Mouse (Mus musculus) heart, postnatal 0 days (tissue): ENCODE data around the gene Ninj1. TPM values are rescaled to one million over a fixed set of nuclear protein-coding genes. Genes with fewer than 3 reads are reported as not detected.
A peak's percentile ranks its signal among the peaks of the same experiment; 100 is the strongest.

Experiments used
- ATAC-seq: fragments of 200-750 bp; cut with Nextera tagmentation; 2 replicates; pipeline ENCODE4 v1.8.0; 2017; ENCODE audit warnings: low read depth, moderate number of reproducible peaks, moderate library complexity; ENCODE audit not compliant: insufficient read depth
- DNase-seq: peaks from one replicate; pipeline ENCODE4 v3.0.0-alpha.2; 2016; ENCODE audit warnings: low spot score
- H3K27ac ChIP-seq: fragments of 300-500 bp; sonication (generic); 2 replicates; pipeline ENCODE4 v1.5.1; 2014; ENCODE audit warnings: low read depth, mild to moderate bottlenecking
- H3K27me3 ChIP-seq: fragments of 300-500 bp; sonication (generic); 2 replicates; pipeline ENCODE4 v1.6.1; 2014; ENCODE audit warnings: low read length, mixed read lengths; ENCODE audit not compliant: control insufficient read depth, insufficient read depth
- H3K36me3 ChIP-seq: fragments of 300-500 bp; sonication (generic); replicated peaks from 2 replicates; pipeline ENCODE4 v1.6.1; 2014; ENCODE audit warnings: low read length, mixed read lengths; ENCODE audit not compliant: control insufficient read depth, insufficient read depth
- H3K4me1 ChIP-seq: fragments of 300-500 bp; sonication (generic); 2 replicates; pipeline ENCODE4 v1.6.1; 2014; ENCODE audit warnings: antibody characterized with exemption; ENCODE audit not compliant: control insufficient read depth, insufficient read depth
- H3K4me2 ChIP-seq: fragments of 300-500 bp; sonication (generic); 2 replicates; pipeline ENCODE4 v1.6.1; 2014; ENCODE audit warnings: low read depth, mild to moderate bottlenecking, low read length, moderate library complexity
- H3K4me3 ChIP-seq: fragments of 300-500 bp; sonication (generic); 2 replicates; pipeline ENCODE4 v1.5.1; 2014; ENCODE audit warnings: low read depth, low read length
- H3K9ac ChIP-seq: fragments of 300-500 bp; sonication (generic); replicated peaks from 2 replicates; pipeline ENCODE4 v1.6.1; 2014; ENCODE audit warnings: low read depth, low read length, mixed read lengths
- H3K9me3 ChIP-seq: fragments of 300-500 bp; sonication (generic); replicated peaks from 2 replicates; pipeline ENCODE4 v1.6.1; 2016; ENCODE audit warnings: low read length; ENCODE audit not compliant: control insufficient read depth
- CTCF ChIP-seq: IDR thresholded peaks from 2 replicates; pipeline ENCODE4 v1.5.1; 2016; ENCODE audit warnings: antibody characterized with exemption, control low read depth, low read depth
- EP300 ChIP-seq: IDR thresholded peaks from 2 replicates; pipeline ENCODE4 v1.6.1; 2016; ENCODE audit warnings: antibody characterized with exemption, low read depth
- WGBS: fragments of 180-500 bp; shearing (Covaris S2); extraction: QIAGEN DNeasy Blood & Tissue Kit; methylation state at CpG from one replicate; pipeline ENCODE4 v1.1.7; 2014; 5-methylcytosine and 5-hydroxymethylcytosine counted together
- polyA plus RNA-seq: library from polyadenylated mRNA; unstranded; fragments of >200 nt; fragmentation: Nextera tagmentation; extraction: Ambion mirVana; gene quantifications from 2 replicates; pipeline ENCODE4 v1.2.1, GENCODE M21; 2015
- total RNA-seq: library from RNA; depleted of rRNA; stranded (reverse); fragments of >200 nt; gene quantifications from 2 replicates; pipeline ENCODE4 v1.2.3, GENCODE M21; 2014; ENCODE audit warnings: low replicate concordance

Ninj1 gene
- total and polyA plus RNA-seq, 2 experiments from 2014 or later = 75.3 to 97.2 TPM

- H3K4me1 ChIP-seq = peaks cover 26% of the 10 kb centered on the region
- ATAC-seq (no peak; the same call in 1 of the 2 replicates), DNase-seq (peak; percentile 8)
- TF ChIP-seq EP300 (no peak), CTCF (no peak)
- H3K36me3 ChIP-seq = no peaks in the 10 kb centered on the region
- H3K9ac ChIP-seq = no peak overlapping the region
- no peak overlapping the region for H3K27ac ChIP-seq
- 37% methylated on average over 7 of the region's 7 CpGs for WGBS
- no peak overlapping the region for H3K4me3 ChIP-seq
- no peaks in the 10 kb centered on the region for H3K9me3 ChIP-seq
- H3K4me2 ChIP-seq = no peak overlapping the region; the same call in 1 of the 2 replicates
- peaks cover 53% of the 10 kb centered on the region for H3K27me3 ChIP-seq
Observed at GRCm38 (mm10) chr13:49145396-49145795, 41.9 kb upstream of the Ninj1 start.

DNA sequence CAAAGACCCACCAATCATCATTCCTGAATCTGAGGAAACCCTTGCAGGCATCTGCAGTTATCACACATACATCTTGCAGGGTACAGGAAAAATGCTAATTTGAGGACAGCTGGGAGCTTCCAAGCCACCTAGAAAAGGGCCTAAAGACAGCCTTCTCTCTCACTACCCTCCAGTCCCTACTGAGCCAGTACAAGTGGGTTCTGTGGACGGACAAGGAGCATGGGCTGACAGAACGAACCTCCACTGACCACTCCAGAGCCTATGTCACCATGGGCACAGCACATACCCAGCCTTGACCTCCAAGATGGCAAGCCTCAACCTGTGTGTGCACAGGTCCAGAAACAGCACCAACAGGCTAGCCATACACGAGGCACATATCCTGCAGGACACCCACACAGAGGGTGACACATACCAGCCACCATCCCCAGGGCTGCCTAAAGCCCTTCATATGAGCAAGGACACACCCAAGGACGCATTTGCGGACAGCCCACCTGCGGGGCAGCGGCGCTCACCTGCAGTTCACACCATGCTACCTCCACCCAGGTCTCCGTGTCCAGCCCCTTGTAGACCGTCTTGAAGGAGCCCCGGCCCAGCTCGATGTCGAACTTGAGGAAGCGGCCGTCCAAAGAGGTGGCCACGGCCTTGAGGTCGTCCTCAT is 41.1 kb upstream of the Ninj1 start:
- H3K36me3 ChIP-seq = no peaks in the 10 kb centered on the region
- peak overlapping the region; percentile 100 for H3K4me2 ChIP-seq
- TF ChIP-seq CTCF = no peak
- TF ChIP-seq EP300 = no peak
- DNase-seq (peak; percentile 8), ATAC-seq (no peak)
- 25% methylated on average over 17 of the region's 17 CpGs for WGBS
- H3K9ac ChIP-seq = peak overlapping the region; percentile 61; the same call in 1 of the 2 replicates
- peak overlapping the region; percentile 75 for H3K4me3 ChIP-seq
- peaks cover 56% of the 10 kb centered on the region for H3K27me3 ChIP-seq
- H3K4me1 ChIP-seq = peaks cover 26% of the 10 kb centered on the region
- no peaks in the 10 kb centered on the region for H3K9me3 ChIP-seq
- no peak overlapping the region for H3K27ac ChIP-seq

GRCm38 (mm10) chr13:49146698-49147006 is 40.6 kb upstream of the Ninj1 start:
- Histone ChIP-seq H3K36me3 (no peaks in the 10 kb centered on the region), H3K4me3 (peak overlapping the region; percentile 75), H3K27ac (no peak overlapping the region), H3K4me2 (peak overlapping the region; percentile 100), H3K9me3 (no peaks in the 10 kb centered on the region), H3K27me3 (peaks cover 56% of the 10 kb centered on the region), H3K4me1 (peaks cover 26% of the 10 kb centered on the region), H3K9ac (peak overlapping the region; percentile 61)
- TF ChIP-seq EP300 (no peak), CTCF (no peak)
- DNase-seq = peak; percentile 4
- ATAC-seq = peak; percentile 9; the same call in 1 of the 2 replicates
- WGBS = 3% methylated on average over 24 of the region's 44 CpGs

- peaks cover 56% of the 10 kb centered on the region for H3K27me3 ChIP-seq
- H3K4me2 ChIP-seq = peak overlapping the region; percentile 100
- ATAC-seq = peak; percentile 37
- no peaks in the 10 kb centered on the region for H3K36me3 ChIP-seq
- H3K4me3 ChIP-seq = peak overlapping the region; percentile 75
- H3K9me3 ChIP-seq = no peaks in the 10 kb centered on the region
- WGBS = under 1% methylated on average over 69 of the region's 98 CpGs
- H3K4me1 ChIP-seq = peaks cover 26% of the 10 kb centered on the region
- DNase-seq = peak; percentile 44
- peak overlapping the region; percentile 61 for H3K9ac ChIP-seq
- no peak overlapping the region for H3K27ac ChIP-seq
- TF ChIP-seq EP300 = no peak
- TF ChIP-seq CTCF = 0 out of 2 replicates have a peak, but pooled peaks have one; percentile 7
Observed at GRCm38 (mm10) chr13:49147007-49147857, 40.1 kb upstream of the Ninj1 start.

DNA sequence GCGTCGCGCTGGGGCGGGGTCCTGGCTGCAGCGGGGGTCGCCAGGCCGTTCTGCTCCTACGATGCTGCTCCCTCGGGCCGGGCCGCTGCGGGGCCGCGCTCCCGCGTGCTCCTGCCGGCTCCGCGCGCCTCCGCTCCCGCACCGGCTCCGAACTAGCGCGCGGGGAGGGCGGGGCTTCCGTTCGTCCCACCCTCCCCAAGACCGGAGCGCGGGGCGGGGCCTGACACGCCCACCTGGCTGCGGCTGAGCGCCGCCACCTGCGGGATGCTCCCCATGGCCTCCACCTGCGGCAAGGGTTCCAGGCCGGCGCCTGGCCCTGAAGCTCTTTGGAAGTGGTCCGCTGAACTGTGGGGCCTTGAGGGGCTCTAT is 39.4 kb upstream of the Ninj1 start, which contains the start of gene Wnk2:
Gene Wnk2 (minus strand): TSS at position 157 of the 369 bp plus-strand sequence.
- DNase-seq = no peak
- peaks cover 26% of the 10 kb centered on the region for H3K4me1 ChIP-seq
- TF ChIP-seq EP300 (no peak), CTCF (no peak)
- no peak within 1 kb of the TSS for H3K27ac ChIP-seq
- H3K9me3 ChIP-seq = no peaks in the 10 kb centered on the region
- H3K4me2 ChIP-seq = peak within 1 kb of the TSS; percentile 100
- H3K27me3 ChIP-seq = peaks cover 56% of the 10 kb centered on the region
- ATAC-seq = peak; percentile 62
- H3K4me3 ChIP-seq = peak within 1 kb of the TSS; percentile 75
- H3K36me3 ChIP-seq = no peaks in the 10 kb centered on the region
- WGBS = under 1% methylated on average over 37 of the region's 43 CpGs
- peak within 1 kb of the TSS; percentile 61 for H3K9ac ChIP-seq
